Mouse (Mus musculus) adrenal gland, postnatal 4 days (tissue): ENCODE measurements around the gene BC024978. TPM values are rescaled to one million over a fixed set of nuclear protein-coding genes. Genes with fewer than 3 reads are reported as not detected.
"Not testable (repeated sequence)": the region's sequence is repeated elsewhere in the genome, so short reads cannot be mapped to it uniquely, and the experiment has no call there.

ENCODE experiments used
- DNase-seq, 2 experiments: peaks; one replicate each; pipeline ENCODE4 v3.0.0; 2021 to 2022; ENCODE audit warnings: low spot score in 2 of 2, mixed read lengths in 2 of 2
- total RNA-seq, 2 experiments: library from RNA; stranded (reverse); gene quantifications; 2 replicates each; pipeline ENCODE4 v1.2.3; 2021

Gene BC024978
- total RNA-seq, 2 experiments from 2014 or later = 19.2 to 22.7 TPM

DNA sequence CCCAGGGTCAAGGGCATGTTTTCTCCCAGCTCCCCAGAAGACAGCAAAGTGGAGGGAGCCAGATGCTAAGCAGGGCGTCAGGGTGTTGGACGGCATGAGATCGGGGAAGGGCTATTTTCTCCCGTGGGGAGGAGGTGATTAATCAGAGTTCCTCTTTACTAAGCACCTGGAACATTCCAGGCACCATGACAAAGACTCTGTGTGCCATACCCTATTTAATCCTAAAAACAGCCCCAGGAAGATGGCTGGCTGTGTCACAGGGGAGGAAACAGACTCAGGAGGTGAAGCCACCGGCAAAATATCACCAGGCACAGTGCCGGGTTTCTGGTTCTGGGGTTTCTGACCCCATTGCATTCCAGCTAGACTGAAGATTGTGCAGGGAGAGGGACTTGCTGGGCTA is 26.4 kb downstream of the BC024978 start:
- no peak for DNase-seq

DNA sequence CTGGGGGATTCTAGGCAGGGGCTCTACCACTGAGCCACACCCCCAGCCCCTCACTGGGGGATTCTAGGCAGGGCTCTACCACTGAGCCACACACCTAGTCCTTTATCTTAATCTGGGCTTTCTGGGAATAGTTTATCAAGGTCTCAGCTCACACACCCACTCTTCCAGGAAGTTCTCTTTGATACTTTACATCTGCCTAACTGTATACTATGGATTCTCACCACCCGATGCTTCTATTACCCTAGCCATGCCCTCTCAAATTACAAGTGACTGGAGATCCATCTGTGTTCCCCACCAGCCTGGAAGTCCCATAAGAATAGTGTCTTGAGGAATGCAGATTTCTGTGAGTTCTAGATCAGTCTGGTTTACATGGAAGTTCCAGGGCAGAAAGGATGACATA is 27.0 kb downstream of the BC024978 start:
- no peak for DNase-seq

DNA sequence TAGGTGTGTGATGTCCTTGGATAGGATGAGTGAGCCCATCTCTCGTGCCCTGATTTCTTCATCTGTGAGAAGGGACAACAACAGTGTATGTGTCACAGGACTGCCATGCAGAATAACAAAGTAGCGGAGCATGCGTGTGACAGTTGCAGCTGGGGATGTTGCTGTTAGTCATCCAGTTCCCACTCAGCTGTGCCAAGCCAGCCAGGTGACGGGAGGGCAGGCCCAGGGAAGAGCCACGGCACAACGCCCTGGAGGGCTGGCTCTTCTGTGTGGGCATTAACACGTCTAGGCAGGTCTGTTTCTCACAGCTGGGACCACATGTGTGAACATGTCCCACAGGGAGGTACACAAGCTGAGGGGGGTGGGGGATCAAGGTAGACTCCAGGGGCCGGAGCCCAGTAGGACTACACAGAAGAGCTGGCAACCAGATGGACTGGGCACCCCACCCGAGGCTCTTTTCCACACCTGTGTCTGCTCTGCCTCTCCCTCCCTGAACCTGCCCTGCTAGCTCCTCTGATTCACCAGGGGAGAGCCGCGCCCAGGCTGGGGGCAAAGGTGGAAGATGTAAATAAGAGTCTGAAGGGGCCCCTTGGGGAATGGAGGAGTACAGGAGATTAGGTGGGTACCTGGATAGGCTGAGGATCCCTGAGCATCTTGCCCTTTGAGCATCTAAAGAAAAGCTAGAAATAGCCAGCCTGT is 29.4 kb downstream of the BC024978 start:
- DNase-seq = no peak

DNA sequence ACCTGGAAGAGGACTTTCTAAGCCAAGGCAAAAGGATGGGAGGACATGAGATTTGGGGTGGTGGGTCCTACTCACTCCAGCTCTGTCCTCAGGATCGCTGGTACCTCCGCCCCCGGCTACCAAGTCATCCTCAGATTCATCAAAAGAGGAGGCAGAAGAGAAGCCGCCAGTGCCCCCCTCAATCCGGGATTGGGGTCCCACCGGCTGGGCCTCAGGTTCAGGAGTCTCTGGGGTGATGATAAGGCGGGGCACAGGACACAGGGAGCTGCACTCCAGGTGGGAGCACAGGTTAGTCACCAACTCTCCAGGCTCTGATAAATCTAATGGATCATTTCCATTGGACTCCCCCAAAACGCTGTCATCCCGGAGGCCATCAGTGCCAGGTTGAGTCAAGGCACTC is 31.7 kb downstream of the BC024978 start:
- no peak for DNase-seq

DNA sequence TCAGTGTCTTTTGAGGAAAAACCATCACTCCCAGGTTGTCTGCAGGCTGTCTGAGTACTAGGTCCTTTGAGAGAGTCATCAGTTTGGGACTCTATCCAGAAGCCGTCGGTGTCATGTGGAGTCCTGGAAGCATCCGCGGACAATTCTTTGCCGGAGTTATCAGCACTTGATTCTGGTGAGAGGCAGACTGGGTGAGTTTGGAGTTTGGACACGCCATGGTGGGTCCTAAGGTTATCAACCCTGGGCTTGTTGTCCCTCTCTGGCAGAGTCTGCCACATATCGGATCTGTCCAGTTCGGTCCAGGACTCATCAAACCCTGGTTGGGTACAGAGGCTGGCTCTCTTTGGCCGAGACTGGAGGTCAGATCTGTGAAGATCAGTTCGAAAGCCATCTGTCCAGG is 32.1 kb downstream of the BC024978 start:
- DNase-seq = no peak

DNA sequence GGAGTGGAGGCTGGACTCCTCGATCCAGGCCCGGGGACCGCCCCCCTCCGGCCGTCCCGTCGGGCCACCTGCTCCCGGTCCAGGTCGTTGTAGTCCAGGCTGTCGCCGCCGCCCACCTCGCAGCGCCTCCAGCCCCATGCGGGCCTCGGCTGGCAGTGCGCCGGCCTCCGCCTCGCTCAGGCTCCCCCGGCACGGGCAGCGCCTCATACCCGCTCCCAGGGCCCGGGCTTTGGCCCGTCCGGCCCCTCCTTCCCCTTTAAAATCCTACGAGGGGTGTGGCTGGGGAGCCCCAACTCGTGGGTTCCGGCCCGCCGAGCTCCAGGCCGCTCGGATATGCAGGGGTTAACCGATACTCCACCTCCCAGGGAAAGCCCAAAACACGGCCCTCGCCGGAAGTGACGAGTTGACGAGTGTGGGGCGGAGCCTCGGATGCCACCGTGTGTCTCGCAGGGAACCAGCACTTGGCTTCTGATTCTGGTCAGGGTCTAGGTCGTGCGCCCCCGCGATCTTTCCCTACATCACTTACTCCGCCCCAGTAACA is 32.8 kb downstream of the BC024978 start, which contains the start of gene Itpkc:
Itpkc (minus strand) TSS at position 381 of the 541 bp plus-strand sequence.
- peak; percentile 71 to 85 for DNase-seq

DNA sequence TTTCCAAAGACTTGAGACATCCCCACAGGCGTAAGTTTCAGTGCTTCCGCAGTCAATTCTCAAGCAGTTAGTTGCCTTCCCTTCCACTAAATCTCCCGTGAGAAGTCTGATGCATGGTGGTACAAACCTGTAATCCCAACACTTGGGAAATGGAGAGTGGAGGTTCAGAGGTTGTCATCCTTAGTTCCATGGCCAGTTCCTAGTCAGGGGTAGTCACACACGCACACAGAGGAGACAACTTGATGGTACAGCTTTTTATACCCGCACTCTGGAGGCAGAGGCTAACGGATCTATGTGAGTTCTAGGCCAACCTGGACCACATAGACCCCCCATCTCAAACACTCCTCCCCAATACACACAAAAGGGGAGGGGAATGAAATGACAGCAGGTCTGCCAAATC is 33.3 kb downstream of the BC024978 start:
- DNase-seq = no peak

DNA sequence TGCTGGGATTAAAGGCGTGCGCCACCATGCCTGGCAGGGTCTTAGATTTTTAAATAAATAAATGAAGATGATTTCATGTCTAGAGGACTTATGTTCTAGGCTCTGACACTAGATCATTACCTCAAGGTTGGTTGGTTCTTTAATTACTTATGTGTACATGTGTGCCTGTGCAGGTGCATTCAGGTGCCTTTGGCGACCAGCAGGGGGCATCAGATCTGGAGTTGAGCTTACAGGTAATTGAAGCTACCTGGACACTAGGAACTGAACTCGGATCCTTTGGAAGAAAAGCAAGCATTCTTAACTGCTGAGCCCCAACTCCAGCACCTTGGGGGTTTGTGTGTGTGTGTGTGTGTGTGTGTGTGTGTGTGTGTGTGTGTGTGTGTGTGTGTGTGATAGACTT is 35.2 kb downstream of the BC024978 start:
- DNase-seq = no peak

DNA sequence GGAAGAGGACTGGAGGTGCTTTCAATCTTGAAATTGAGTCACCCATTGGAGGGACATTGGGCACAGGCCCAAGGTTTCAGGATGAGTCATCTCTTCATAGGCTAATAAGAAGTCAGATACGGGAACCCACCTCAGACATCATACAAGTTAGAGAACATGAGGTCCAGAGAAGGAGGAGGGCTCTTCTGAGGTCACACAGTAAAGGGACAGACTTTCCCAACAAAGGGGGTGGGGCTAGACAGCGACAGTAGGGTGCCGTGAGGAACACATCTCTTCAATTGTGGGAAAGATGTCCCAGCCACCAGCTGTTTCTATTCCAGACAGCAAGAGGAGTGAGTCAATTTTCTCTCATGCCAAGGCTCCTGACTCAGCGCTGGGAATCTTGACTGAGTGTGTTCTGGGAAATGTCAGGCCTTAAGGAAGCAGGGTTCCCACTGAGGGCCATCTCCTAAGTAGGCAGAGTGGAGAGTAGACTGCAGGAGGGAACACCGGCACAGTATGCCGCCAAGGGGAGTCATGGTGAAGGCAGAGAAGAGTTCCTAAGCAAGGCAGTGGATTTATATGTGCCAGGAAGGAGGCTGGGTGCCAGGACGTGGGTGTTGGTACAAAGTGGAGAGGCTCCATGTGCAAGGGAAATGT is 36.2 kb downstream of the BC024978 start:
- peak in 1 of 2 experiments; percentile 51 for DNase-seq

DNA sequence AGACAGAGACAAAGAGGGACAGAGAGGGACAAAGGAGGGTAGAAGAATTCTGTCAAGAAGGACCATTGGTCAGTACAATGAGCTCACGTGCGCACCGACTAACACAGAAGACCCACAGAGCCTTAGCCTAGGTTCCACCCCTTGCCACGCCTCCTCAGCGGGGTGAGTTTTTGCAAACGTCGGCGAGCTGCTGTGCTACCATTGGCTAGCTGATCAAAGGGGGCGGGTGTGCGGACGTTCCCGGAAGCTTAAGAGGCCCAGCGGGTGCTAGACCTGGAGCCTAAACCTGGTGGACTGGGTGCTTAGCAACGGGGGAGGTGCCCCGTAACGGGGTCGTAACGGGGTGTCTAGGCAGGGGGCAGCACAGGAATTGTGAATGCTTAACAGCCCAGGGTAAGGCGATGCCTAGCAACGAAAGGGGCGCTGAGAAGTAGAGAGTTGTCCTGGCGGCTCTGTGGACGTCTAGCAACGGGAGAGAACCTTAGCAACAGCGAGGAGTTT is 37.2 kb downstream of the BC024978 start, which contains the start of gene Coq8b:
Coq8b (plus strand) TSS at position 243 of the 501 bp plus-strand sequence.
- DNase-seq = peak; percentile 76 to 91

DNA sequence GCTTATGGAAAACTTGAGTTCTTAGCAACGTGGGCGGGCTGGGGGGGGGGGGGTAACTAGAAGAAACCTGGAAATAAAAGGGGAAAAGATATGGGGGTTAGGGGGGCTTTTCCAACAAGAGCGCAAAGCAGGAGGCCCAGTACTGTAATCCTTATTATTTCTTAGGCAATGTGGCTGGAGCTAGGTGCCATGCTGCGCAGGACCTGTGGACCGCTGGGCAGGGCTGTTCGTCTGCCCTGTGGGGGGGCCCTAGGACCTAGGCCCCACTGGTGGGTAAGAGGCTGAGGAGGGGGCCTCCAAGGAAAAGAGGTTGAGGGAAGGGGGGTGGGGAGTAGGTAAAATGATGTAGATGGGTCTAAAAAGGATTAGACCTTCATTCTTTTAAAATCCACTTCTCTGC is 37.7 kb downstream of the BC024978 start:
- no peak for DNase-seq

DNA sequence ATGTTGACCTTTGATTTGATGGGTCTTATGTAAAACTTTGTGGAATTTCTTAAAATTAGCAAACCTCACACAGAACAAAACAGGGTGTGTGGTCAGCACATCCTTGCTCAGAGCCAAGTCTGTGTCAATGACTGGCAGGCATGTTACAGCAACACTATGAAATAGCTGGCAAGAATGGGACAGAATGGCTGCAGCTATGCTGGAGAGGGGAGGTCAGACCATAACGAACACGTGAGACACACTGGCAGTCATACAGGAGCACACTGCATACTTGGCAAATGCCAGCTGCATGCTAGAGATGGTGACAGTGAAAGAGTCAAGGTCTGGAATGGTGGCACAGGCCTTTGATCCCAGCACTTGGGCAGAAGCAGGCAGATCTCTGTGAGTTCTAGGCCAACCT is 40.1 kb downstream of the BC024978 start:
- no peak for DNase-seq

DNA sequence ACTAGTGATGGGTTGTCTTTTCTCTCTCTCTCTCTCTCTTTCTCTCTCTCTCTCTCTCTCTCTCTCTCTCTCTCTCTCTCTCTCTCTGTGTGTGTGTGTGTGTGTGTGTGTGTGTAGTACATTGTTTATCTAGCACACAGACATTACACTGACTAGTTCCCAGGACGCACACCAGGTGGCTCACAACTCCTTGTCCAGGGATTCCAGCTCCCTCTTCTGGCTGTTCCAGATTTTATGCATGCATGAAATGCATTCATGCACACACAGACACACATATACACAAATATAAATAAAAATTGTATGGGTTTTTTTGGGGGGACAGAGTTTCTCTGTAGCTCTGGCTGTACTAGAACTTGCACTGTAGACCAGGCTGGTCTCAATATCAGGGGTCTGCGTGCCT is 41.9 kb downstream of the BC024978 start:
- DNase-seq = no peak

DNA sequence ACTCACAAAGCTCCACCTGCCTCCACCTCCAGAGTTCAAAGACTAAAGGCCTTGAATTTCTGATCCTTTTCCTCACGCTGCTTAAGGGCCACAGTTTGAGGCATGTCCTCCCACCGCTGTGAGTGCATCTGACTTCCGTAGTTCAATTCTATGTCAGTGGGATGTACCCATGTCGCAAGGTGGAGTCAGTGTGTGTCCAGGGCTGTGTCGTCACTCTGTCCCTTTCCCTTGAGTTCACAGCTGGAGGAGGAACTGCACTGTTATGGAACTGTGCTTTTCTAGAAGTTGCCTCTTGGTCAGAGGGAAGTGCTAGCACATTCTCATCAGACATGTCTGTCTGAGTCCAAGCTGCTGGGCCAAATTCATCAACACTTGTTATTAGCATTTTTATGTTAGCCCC is 43.0 kb downstream of the BC024978 start:
- no peak for DNase-seq

DNA sequence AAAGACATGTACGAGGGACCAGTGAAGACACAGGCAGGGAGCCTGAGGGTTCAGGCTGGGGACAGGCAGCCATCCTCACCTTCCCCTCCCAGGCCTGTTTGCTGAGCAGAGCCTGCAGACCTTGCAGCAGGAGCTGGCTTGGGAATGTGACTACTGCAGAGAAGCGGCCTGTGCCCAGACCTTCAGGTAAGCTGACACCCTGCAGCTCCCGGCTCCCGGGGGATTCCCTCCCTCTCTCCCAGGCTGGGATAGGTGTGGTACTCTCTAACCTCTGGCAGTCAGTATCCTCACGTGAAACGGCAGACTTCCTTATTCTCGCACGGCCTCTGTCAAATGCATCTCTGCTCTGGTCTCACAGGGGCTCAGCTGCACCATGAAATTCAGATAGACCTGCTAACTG is 47.6 kb downstream of the BC024978 start:
- DNase-seq = no peak

DNA sequence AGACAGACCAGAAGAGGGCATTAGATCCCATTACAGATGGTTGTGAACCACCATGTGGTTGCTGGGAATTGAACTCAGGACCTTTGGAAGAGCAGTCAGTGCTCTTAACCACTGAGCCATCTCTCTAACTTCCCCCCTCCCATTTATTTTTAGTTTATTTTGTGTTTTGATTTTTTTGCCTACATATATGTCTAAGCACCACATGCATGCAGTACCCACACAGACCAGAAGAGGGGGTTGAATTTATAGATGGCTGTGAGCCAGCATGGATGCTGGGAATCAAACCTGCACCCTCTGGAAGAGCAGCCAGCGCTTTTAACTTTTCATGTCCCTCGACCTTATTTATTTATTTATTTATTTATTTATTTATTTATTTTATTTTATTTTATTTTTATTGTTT is 48.5 kb downstream of the BC024978 start:
- not testable (repeated sequence) for DNase-seq

DNA sequence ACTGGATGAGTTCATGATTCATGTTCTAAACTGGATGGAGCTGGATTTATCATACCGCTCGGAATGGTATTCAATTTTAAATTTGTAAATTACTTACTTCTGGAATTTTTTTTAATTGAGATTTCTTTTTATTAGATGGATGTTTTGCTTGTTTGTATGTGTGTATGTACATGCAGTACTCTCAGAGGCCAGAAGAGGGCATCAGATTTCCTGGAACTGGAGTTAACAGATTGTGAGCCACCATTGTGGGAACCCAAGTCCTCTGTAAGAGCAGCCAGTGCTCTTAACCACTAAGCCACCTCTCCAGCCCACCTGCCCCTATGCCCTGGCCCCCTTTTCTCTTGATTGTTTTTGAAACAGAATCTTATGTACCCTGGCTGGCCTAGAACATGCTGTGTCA is 53.6 kb downstream of the BC024978 start:
- DNase-seq = no peak

DNA sequence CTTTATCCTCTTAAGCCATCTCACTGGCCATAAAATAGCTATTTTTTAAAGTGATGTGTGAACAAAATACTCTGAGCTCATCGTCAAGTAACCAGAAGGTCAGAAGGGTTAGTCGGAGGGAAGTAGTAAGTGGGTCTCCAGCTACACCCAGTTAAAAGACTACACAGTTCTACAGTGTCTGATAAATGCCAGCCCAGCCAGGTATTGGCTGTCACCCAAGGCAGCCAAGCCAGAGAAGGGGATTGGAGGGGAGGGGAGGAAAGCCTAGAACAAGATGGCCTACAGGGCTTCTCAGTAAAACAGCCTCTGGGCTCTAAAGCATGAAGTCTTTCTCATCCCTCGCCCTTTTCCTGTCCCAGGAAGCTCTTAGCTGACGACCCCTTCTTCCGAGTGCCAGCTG is 54.3 kb downstream of the BC024978 start:
- DNase-seq = no peak

DNA sequence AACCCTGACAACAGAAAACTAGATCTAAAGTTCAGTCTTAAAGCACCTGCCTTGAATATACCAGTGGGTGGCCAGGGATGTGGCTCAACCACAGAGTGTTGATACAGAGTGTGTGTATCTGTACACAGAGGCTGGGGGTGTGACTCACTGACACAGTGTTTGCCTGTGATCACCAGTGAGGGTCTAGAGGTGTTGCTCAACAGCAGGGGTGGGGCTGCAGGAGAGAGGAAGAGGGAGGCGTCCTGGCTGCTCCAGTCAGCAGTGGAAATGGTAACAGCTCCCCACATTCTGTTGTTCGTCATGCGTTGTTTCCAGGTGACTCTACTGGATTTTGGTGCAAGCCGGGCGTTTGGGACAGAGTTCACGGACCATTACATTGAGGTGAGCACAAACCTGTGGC is 56.4 kb downstream of the BC024978 start:
- DNase-seq = no peak

DNA sequence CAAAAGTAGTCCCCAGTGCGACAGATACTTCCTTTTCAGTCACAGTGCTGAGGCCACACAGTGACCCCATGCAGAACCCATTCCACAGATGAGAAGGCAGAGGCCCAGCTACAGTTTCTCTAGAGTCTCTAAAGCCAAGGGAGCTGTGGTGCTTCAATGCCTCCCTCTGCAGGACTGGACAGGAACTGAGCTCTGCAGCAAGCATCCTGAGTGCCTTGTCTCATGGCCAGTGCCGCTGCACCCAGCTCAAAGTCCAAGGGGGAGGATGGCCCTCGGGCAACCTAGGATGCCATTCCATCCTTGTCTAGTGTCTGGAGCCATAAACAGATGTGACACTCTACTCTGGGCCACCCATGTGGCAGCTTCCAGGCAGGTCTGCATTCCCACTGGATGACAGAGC is 60.1 kb downstream of the BC024978 start:
- DNase-seq = no peak

DNA sequence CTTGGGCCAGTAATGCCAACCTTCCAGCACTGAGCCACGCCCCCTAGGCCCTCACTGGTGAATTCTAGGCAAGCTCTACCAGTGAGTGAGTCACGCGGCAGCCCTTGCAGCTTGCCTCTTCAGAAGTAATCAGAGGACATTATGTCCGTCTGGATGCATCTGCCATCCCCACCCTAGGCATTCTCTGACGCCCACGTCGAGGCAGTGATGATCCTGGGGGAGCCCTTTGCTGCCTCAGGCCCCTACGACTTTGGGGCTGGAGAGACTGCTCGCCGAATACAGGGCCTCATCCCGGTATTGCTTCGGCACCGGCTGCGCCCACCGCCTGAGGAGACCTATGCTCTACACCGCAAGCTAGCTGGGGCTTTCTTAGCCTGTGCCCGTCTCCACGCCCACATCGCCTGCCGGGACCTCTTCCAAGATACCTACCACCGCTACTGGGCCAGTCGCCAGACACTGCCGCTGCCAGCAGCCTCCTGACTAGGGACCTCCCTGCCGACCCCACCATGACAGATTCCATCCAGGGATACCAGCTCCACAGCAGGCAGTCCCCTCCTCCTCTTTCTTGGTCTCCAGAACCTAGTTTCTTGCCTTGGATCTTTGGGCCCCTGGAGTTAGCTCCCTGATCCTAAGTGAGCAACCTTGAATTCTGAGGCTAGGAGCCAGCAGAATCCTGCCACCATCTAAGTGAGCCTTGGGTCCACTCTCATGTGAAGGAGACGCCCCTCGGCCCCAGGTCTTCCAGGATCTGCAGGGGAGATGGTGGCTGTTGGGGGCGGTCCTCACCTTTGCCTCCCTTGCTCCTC is 61.7 kb downstream of the BC024978 start:
- peak in 1 of 2 experiments; percentile 36 for DNase-seq

DNA sequence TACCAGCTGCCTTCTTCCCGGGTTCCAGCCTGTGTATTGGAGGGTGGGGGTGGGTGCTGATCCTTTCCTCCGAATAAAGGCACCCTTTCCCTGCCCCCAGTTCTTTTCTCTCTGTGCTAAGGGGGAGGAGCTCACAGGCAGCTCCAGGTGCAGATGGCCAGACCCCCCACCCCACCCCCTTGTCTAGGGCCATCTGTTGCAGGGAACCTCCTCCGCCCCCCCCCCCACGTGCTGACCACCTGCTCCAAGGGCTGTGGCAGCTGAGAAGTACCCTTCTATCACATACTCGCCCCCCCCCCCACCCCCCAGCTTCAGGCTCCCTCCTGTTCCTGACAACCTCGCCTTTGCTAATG is 62.2 kb downstream of the BC024978 start:
- no peak for DNase-seq
